Mouse (Mus musculus): Measurements from ENCODE around the gene Larp6. TPM values are rescaled to one million over a fixed set of nuclear protein-coding genes. Genes with fewer than 3 reads are reported as not detected.

Larp6 gene
- polyA plus RNA-seq, 1 experiment from 2014 or later = 1.1 TPM

DNA sequence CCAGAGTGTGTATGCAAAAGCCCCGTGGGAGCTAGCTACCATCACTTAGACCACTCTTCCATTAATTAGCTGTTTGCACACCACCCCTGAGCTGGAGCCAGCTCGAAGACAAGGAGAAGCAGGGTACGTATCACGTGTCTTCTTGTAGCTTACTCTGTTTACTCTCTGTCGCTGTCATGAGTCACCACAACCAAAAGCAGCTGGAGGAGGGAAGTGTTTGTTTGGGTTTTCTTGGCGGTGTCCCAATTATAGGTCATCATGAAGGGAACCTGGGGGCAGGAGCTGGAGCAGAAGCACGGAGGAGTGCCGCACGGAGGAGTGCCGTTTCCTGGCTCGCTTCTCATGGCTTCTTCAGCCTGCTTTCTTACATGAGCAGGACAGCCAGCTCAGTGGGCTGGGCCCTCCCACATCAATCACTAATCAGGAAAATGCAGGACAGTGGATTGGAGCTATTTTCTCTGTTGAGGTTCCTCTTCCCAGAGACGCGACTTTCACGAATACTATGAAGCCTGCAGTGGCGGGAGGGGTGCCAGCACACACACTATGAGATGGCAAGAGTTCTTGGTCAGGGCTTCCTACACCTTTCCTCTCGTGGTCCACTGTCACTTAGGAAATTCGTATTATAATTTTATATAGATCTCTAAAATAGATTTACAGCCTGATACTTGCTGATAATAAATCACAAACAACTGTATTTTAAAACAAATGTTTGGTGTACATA, 30.6 kb downstream of the Larp6 start:
- Histone ChIP-seq H3K27ac (ENCODE audit: low read length) (peak overlapping the region; percentile 39), H3K9me3 (ENCODE audit: low read length) (no peaks in the 10 kb centered on the region), H3K27me3 (replicated peaks; ENCODE audit: insufficient read depth, low read length) (no peaks in the 10 kb centered on the region), H3K4me2 (replicated peaks; ENCODE audit: low read depth, low read length) (peak overlapping the region; percentile 46), H3K36me3 (ENCODE audit: insufficient read depth, low read length) (no peaks in the 10 kb centered on the region), H3K4me3 (ENCODE audit: low read depth, low read length) (peak overlapping the region; percentile 12; the same call in 1 of the 2 replicates), H3K4me1 (ENCODE audit: insufficient read depth, low read depth, low read length) (no peaks in the 10 kb centered on the region; the same call in 1 of the 2 replicates), H3K9ac (replicated peaks; ENCODE audit: low read depth) (no peak overlapping the region)
- ATAC-seq = peak; percentile 89
- 12% methylated on average over 17 of the region's 17 CpGs for WGBS
- peak; percentile 92 for DNase-seq (ENCODE audit: low spot score)
- TF ChIP-seq CTCF (IDR thresholded peaks at IDR 0.05) (no peak), EP300 (IDR thresholded peaks at IDR 0.05) (no peak)

- TF ChIP-seq EP300 (IDR thresholded peaks at IDR 0.05) (no peak), CTCF (IDR thresholded peaks at IDR 0.05) (peak; percentile 85)
Measured at GRCm38 (mm10) chr9:60744171-60744969, 31.6 kb downstream of the Larp6 start.

GRCm38 (mm10) chr9:60744971-60745370, 32.2 kb downstream of the Larp6 start:
- no peak for TF ChIP-seq CTCF (IDR thresholded peaks at IDR 0.05)
- no peak for TF ChIP-seq EP300 (IDR thresholded peaks at IDR 0.05)
- no peak overlapping the region for H3K27ac ChIP-seq (ENCODE audit: low read length)
- no peak overlapping the region for H3K4me3 ChIP-seq (ENCODE audit: low read depth, low read length)
- ATAC-seq (no peak), DNase-seq (ENCODE audit: low spot score) (no peak)
- no peaks in the 10 kb centered on the region; the same call in 1 of the 2 replicates for H3K4me1 ChIP-seq (ENCODE audit: insufficient read depth, low read depth, low read length)
- H3K36me3 ChIP-seq (ENCODE audit: insufficient read depth, low read length) = no peaks in the 10 kb centered on the region
- H3K9ac ChIP-seq (replicated peaks; ENCODE audit: low read depth) = no peak overlapping the region
- WGBS = 49% methylated on average over 4 of the region's 4 CpGs
- H3K4me2 ChIP-seq (replicated peaks; ENCODE audit: low read depth, low read length) = no peak overlapping the region
- no peaks in the 10 kb centered on the region for H3K9me3 ChIP-seq (ENCODE audit: low read length)
- no peaks in the 10 kb centered on the region for H3K27me3 ChIP-seq (replicated peaks; ENCODE audit: insufficient read depth, low read length)

More at GRCm38 (mm10) chr9:60744171-60744969, 31.6 kb downstream of the Larp6 start:
- Histone ChIP-seq H3K36me3 (ENCODE audit: insufficient read depth, low read length) (no peaks in the 10 kb centered on the region), H3K4me1 (ENCODE audit: insufficient read depth, low read depth, low read length) (no peaks in the 10 kb centered on the region; the same call in 1 of the 2 replicates), H3K4me2 (replicated peaks; ENCODE audit: low read depth, low read length) (no peak overlapping the region), H3K9me3 (ENCODE audit: low read length) (no peaks in the 10 kb centered on the region), H3K9ac (replicated peaks; ENCODE audit: low read depth) (no peak overlapping the region), H3K27me3 (replicated peaks; ENCODE audit: insufficient read depth, low read length) (no peaks in the 10 kb centered on the region), H3K27ac (ENCODE audit: low read length) (no peak overlapping the region), H3K4me3 (ENCODE audit: low read depth, low read length) (no peak overlapping the region)
- DNase-seq (ENCODE audit: low spot score) = peak; percentile 84
- 34% methylated on average over 18 of the region's 18 CpGs for WGBS
- ATAC-seq = peak; percentile 40

- Histone ChIP-seq H3K36me3 (ENCODE audit: insufficient read depth, low read length) (no peaks in the 10 kb centered on the region), H3K27ac (ENCODE audit: low read length) (no peak overlapping the region), H3K4me3 (ENCODE audit: low read depth, low read length) (no peak overlapping the region), H3K9ac (replicated peaks; ENCODE audit: low read depth) (no peak overlapping the region), H3K4me1 (ENCODE audit: insufficient read depth, low read depth, low read length) (no peaks in the 10 kb centered on the region; the same call in 1 of the 2 replicates), H3K4me2 (replicated peaks; ENCODE audit: low read depth, low read length) (no peak overlapping the region), H3K27me3 (replicated peaks; ENCODE audit: insufficient read depth, low read length) (no peaks in the 10 kb centered on the region), H3K9me3 (ENCODE audit: low read length) (no peaks in the 10 kb centered on the region)
- 47% methylated on average over 6 of the region's 6 CpGs for WGBS
- no peak for ATAC-seq
- TF ChIP-seq CTCF (IDR thresholded peaks at IDR 0.05) = 0 out of 2 replicates have a peak, but pooled peaks have one; percentile 9
- TF ChIP-seq EP300 (IDR thresholded peaks at IDR 0.05) = no peak
- no peak for DNase-seq (ENCODE audit: low spot score)
Measured at GRCm38 (mm10) chr9:60746561-60746960, 33.8 kb downstream of the Larp6 start.

- TF ChIP-seq EP300 (IDR thresholded peaks at IDR 0.05) = no peak
- no peak for TF ChIP-seq CTCF (IDR thresholded peaks at IDR 0.05)
- Histone ChIP-seq H3K27ac (ENCODE audit: low read length) (no peak overlapping the region), H3K36me3 (ENCODE audit: insufficient read depth, low read length) (no peaks in the 10 kb centered on the region), H3K4me3 (ENCODE audit: low read depth, low read length) (no peak overlapping the region), H3K4me2 (replicated peaks; ENCODE audit: low read depth, low read length) (no peak overlapping the region), H3K9ac (replicated peaks; ENCODE audit: low read depth) (no peak overlapping the region), H3K4me1 (ENCODE audit: insufficient read depth, low read depth, low read length) (no peaks in the 10 kb centered on the region; the same call in 1 of the 2 replicates), H3K9me3 (ENCODE audit: low read length) (no peaks in the 10 kb centered on the region), H3K27me3 (replicated peaks; ENCODE audit: insufficient read depth, low read length) (no peaks in the 10 kb centered on the region)
- WGBS = 84% methylated on average over 5 of the region's 5 CpGs
- DNase-seq (ENCODE audit: low spot score) = no peak
- ATAC-seq = no peak
Measured at GRCm38 (mm10) chr9:60747672-60748071, 34.9 kb downstream of the Larp6 start.

DNA sequence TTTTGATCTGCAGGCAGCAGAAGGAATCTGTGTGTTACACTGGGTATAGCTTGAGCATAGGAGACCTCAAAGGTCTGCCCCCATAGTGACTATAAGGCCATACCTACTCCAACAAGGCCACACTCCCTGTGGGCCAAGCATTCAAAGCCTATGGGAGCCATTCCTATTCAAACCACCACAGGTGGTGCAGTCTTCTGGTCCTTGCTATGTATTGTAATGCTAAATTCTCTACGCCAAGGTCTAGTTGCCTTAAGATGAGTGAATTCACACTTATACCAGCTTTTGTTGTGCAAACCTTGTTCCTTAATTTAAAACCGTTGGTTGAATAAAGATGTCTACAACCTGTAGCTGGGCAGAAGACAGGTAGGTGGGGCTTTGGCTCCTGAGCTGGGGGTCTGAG, 35.4 kb downstream of the Larp6 start:
- WGBS = 88% methylated on average over 2 of the region's 2 CpGs
- Histone ChIP-seq H3K4me1 (ENCODE audit: insufficient read depth, low read depth, low read length) (no peaks in the 10 kb centered on the region), H3K4me2 (replicated peaks; ENCODE audit: low read depth, low read length) (no peak overlapping the region)

More for the DNA sequence above, 35.4 kb downstream of the Larp6 start:
- H3K27me3 ChIP-seq (replicated peaks; ENCODE audit: insufficient read depth, low read length) = no peaks in the 10 kb centered on the region
- H3K9me3 ChIP-seq (ENCODE audit: low read length) = no peaks in the 10 kb centered on the region
- H3K4me3 ChIP-seq (ENCODE audit: low read depth, low read length) = no peak overlapping the region
- DNase-seq (ENCODE audit: low spot score) = no peak
- H3K9ac ChIP-seq (replicated peaks; ENCODE audit: low read depth) = no peak overlapping the region
- no peak for ATAC-seq
- H3K27ac ChIP-seq (ENCODE audit: low read length) = no peak overlapping the region
- TF ChIP-seq CTCF (IDR thresholded peaks at IDR 0.05) (no peak), EP300 (IDR thresholded peaks at IDR 0.05) (no peak)
- H3K36me3 ChIP-seq (ENCODE audit: insufficient read depth, low read length) = no peaks in the 10 kb centered on the region

All from lung, postnatal 0 days (tissue).